Mouse (Mus musculus) bone marrow, adult 2 months (tissue): ENCODE measurements around the gene Prkn.

Source experiments
- CTCF ChIP-seq: fragments of 200-500 bp; IDR thresholded peaks from 2 replicates; pipeline ENCODE4 v1.5.1; 2011; ENCODE audit warnings: low read length, control low read depth; ENCODE audit not compliant: control insufficient read depth, insufficient read depth
- POLR2A ChIP-seq: fragments of 200-500 bp; IDR thresholded peaks from 2 replicates; pipeline ENCODE4 v1.6.1; 2011; ENCODE audit warnings: low read depth, mild to moderate bottlenecking, control low read depth, low read length, borderline replicate concordance; ENCODE audit not compliant: control insufficient read depth

DNA sequence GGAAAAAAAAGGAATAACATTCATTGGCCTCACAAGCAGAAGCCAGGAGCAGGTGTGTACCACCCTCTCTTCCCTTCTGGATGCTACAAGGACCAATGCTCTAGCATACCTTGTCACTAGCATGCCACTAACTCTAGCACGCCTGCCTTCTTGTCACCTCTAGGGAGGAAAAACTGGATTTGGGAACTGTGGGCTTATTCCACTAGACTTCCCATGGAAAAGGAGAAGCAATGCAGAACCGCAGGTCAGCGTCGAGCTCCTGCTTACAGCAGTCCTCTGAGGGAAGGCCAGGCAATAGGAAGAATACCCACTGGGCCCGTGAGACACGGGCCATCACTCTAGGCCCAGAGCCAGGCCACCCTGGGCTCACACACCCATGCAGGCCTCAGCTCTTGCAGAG, 1045.4 kb downstream of the Prkn start:
- TF ChIP-seq CTCF (no peak), POLR2A (no peak)
